Mouse (Mus musculus): ENCODE results near the gene Rnf145.

DNA sequence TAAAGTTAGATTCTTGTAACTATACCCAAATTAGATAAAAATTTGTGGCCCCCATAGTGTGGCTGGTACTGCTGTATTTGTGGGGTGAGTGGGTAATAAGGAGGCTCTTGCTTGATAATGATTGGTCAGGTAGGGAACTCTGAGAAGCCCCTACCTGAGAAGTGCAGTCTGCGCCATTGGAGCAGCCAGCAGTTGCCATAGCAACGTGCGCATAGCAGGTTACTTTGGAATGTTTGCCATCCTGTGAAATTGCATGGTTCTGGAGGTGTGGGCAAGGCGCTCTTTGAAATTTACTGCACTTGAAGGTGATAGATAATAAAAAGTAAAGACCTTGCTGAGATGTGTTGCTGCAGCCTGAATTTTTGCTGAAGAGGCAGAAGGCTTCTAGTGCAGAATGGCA lies 35.6 kb downstream of the Rnf145 start:
- TF ChIP-seq CTCF (IDR thresholded peaks at IDR 0.05; ENCODE audit: low read depth, low read length) (no peak), POLR2A (IDR thresholded peaks at IDR 0.05; ENCODE audit: borderline replicate concordance, low read depth, low read length) (no peak)
